ENCODE assay signal across 19 mouse cellular contexts in genomic region chr4:108388741-108389140, GRCm38 (mm10). TPM values are rescaled to one million over a fixed set of nuclear protein-coding genes. Genes with fewer than 3 reads are reported as not detected.
DNase-seq lines count a peak whose midpoint lies in the region; ATAC-seq lines count a peak whose summit lies in the region.
"Had no signal": no experiment of that assay in that cellular context is flagged by ENCODE, and none has a peak within 500 bp of the region (broad histone marks: within the 10 kb centered on the region; RNA-seq: fewer than 3 reads in every experiment).

No protein-coding gene starts in this region.

- H3K4me3 ChIP-seq in forebrain, embryonic 10.5 days, result no peak overlapping the region
- no peak overlapping the region for H3K4me3 ChIP-seq in forebrain, embryonic 11.5 days (ENCODE audit: low read depth, low read length)
- no peak overlapping the region for H3K4me3 ChIP-seq in heart, embryonic 15.5 days
- no peak overlapping the region for H3K4me3 ChIP-seq in midbrain, embryonic 14.5 days (replicated peaks; ENCODE audit: low read depth, low read length)
- no peak overlapping the region for H3K4me3 ChIP-seq in midbrain, embryonic 11.5 days (ENCODE audit: low read depth, low read length)
- H3K4me3 ChIP-seq in neural tube, embryonic 15.5 days (replicated peaks), result no peak overlapping the region

- WGBS in forebrain, embryonic 10.5 days, result 79% methylated on average over 3 of the region's 3 CpGs
- 68% methylated on average over 3 of the region's 3 CpGs for WGBS in forebrain, embryonic 11.5 days
- WGBS in heart, embryonic 15.5 days, result 86% methylated on average over 3 of the region's 3 CpGs
- 41% methylated on average over 3 of the region's 3 CpGs for WGBS in midbrain, embryonic 14.5 days
- WGBS in midbrain, embryonic 11.5 days, result 77% methylated on average over 3 of the region's 3 CpGs
- WGBS in neural tube, embryonic 15.5 days, result 46% methylated on average over 3 of the region's 3 CpGs

- H3K9me3 ChIP-seq in forebrain, embryonic 10.5 days, result no peaks in the 10 kb centered on the region
- H3K9me3 ChIP-seq in forebrain, embryonic 11.5 days (ENCODE audit: control insufficient read depth, low read length), result no peaks in the 10 kb centered on the region
- H3K9me3 ChIP-seq in heart, embryonic 15.5 days (replicated peaks), result no peaks in the 10 kb centered on the region
- no peaks in the 10 kb centered on the region for H3K9me3 ChIP-seq in midbrain, embryonic 14.5 days (ENCODE audit: control insufficient read depth, low read length)
- no peaks in the 10 kb centered on the region for H3K9me3 ChIP-seq in midbrain, embryonic 11.5 days (ENCODE audit: control insufficient read depth, low read length)
- H3K9me3 ChIP-seq in neural tube, embryonic 15.5 days (replicated peaks), result no peaks in the 10 kb centered on the region
- H3K9me3 ChIP-seq: forebrain, embryonic 12.5 days; midbrain, embryonic 10.5 days had no signal

- no peak overlapping the region for H3K4me2 ChIP-seq in forebrain, embryonic 11.5 days (ENCODE audit: low read depth, low read length, severe bottlenecking)
- no peak overlapping the region for H3K4me2 ChIP-seq in heart, embryonic 15.5 days
- H3K4me2 ChIP-seq in midbrain, embryonic 14.5 days (ENCODE audit: low read length), result no peak overlapping the region
- H3K4me2 ChIP-seq in midbrain, embryonic 11.5 days, result no peak overlapping the region
- H3K4me2 ChIP-seq in neural tube, embryonic 15.5 days, result no peak overlapping the region

- H3K27me3 ChIP-seq in forebrain, embryonic 10.5 days (ENCODE audit: poor library complexity, severe bottlenecking), result peaks cover 32% of the 10 kb centered on the region
- H3K27me3 ChIP-seq in forebrain, embryonic 11.5 days (ENCODE audit: control insufficient read depth, insufficient read depth, low read length), result peaks cover 3% of the 10 kb centered on the region
- H3K27me3 ChIP-seq in heart, embryonic 15.5 days, result peaks cover 5% of the 10 kb centered on the region
- H3K27me3 ChIP-seq in midbrain, embryonic 14.5 days (ENCODE audit: control insufficient read depth, insufficient read depth, low read length), result peaks cover 6% of the 10 kb centered on the region; the same call in 1 of the 2 replicates
- H3K27me3 ChIP-seq in midbrain, embryonic 11.5 days (ENCODE audit: control insufficient read depth, insufficient read depth, low read length), result peaks cover 8% of the 10 kb centered on the region
- H3K27me3 ChIP-seq in neural tube, embryonic 15.5 days (replicated peaks), result peaks cover 11% of the 10 kb centered on the region

- no peak overlapping the region for H3K9ac ChIP-seq in forebrain, embryonic 11.5 days (ENCODE audit: low read length)
- H3K9ac ChIP-seq in heart, embryonic 15.5 days, result no peak overlapping the region
- H3K9ac ChIP-seq in midbrain, embryonic 14.5 days (replicated peaks; ENCODE audit: low read length), result no peak overlapping the region
- no peak overlapping the region for H3K9ac ChIP-seq in midbrain, embryonic 11.5 days (ENCODE audit: low read length)
- no peak overlapping the region for H3K9ac ChIP-seq in neural tube, embryonic 15.5 days (replicated peaks)

- H3K4me1 ChIP-seq in forebrain, embryonic 10.5 days, result peaks cover 32% of the 10 kb centered on the region
- 0 out of 2 replicates have a peak, but pooled peaks cover 7% of the 10 kb centered on the region for H3K4me1 ChIP-seq in forebrain, embryonic 11.5 days (replicated peaks; ENCODE audit: control insufficient read depth, insufficient read depth, low read length)
- H3K4me1 ChIP-seq in heart, embryonic 15.5 days (replicated peaks), result peaks cover 18% of the 10 kb centered on the region
- peaks cover 18% of the 10 kb centered on the region for H3K4me1 ChIP-seq in midbrain, embryonic 14.5 days (ENCODE audit: control insufficient read depth, insufficient read depth, low read length)
- peaks cover 9% of the 10 kb centered on the region; the same call in 1 of the 2 replicates for H3K4me1 ChIP-seq in midbrain, embryonic 11.5 days (ENCODE audit: control insufficient read depth, insufficient read depth, low read length)
- H3K4me1 ChIP-seq in neural tube, embryonic 15.5 days, result peaks cover 16% of the 10 kb centered on the region

- H3K27ac ChIP-seq in forebrain, embryonic 10.5 days, result 0 out of 2 replicates have a peak overlapping the region, but pooled peaks have one; percentile 89
- no peak overlapping the region for H3K27ac ChIP-seq in forebrain, embryonic 11.5 days (ENCODE audit: low read depth, low read length)
- H3K27ac ChIP-seq in heart, embryonic 15.5 days, result peak overlapping the region; percentile 92
- H3K27ac ChIP-seq in midbrain, embryonic 14.5 days (replicated peaks; ENCODE audit: low read depth, low read length), result no peak overlapping the region
- no peak overlapping the region for H3K27ac ChIP-seq in midbrain, embryonic 11.5 days (ENCODE audit: low read depth, low read length)
- no peak overlapping the region for H3K27ac ChIP-seq in neural tube, embryonic 15.5 days (replicated peaks)

- DNase-seq in forebrain, embryonic 10.5 days (ENCODE audit: extremely low spot score, low spot score), result no peak
- no peak for DNase-seq in forebrain, embryonic 11.5 days (ENCODE audit: low spot score)
- DNase-seq in heart, adult 9 months (ENCODE audit: low spot score in 2 of 2), result no peak
- peak; percentile 30 for DNase-seq in midbrain, embryonic 14.5 days
- DNase-seq in midbrain, embryonic 11.5 days (ENCODE audit: low spot score, missing footprints), result no peak
- peak; percentile 54 for DNase-seq in retina, postnatal 1 day
- DNase-seq: adrenal gland, postnatal 14 days; cerebellum, adult 8-10 months; gastrocnemius, postnatal 10 days; heart, postnatal 4 days; kidney, postnatal 36 days; layer of hippocampus, postnatal 36 days; thymus, postnatal 14 days had no signal

- ATAC-seq in forebrain, embryonic 11.5 days (replicated peaks; ENCODE audit: low FRiP score), result no peak
- ATAC-seq in heart, embryonic 15.5 days (replicated peaks; ENCODE audit: insufficient number of reproducible peaks, insufficient read depth, low FRiP score, low read depth), result no peak
- ATAC-seq in midbrain, embryonic 14.5 days (ENCODE audit: low FRiP score, low TSS enrichment), result no peak
- no peak for ATAC-seq in midbrain, embryonic 11.5 days (ENCODE audit: low FRiP score)
- no peak for ATAC-seq in neural tube, embryonic 15.5 days (ENCODE audit: low FRiP score)
- ATAC-seq: intestine, postnatal 0 days had no signal

- H3K36me3 ChIP-seq in forebrain, embryonic 10.5 days (replicated peaks), result no peaks in the 10 kb centered on the region
- no peaks in the 10 kb centered on the region for H3K36me3 ChIP-seq in forebrain, embryonic 11.5 days (ENCODE audit: control insufficient read depth, insufficient read depth, low read length)
- no peaks in the 10 kb centered on the region for H3K36me3 ChIP-seq in heart, embryonic 15.5 days
- no peaks in the 10 kb centered on the region for H3K36me3 ChIP-seq in midbrain, embryonic 14.5 days (ENCODE audit: control insufficient read depth, insufficient read depth, low read length)
- no peaks in the 10 kb centered on the region for H3K36me3 ChIP-seq in midbrain, embryonic 11.5 days (ENCODE audit: control insufficient read depth, insufficient read depth, low read length)
- H3K36me3 ChIP-seq in neural tube, embryonic 15.5 days, result no peaks in the 10 kb centered on the region
- H3K36me3 ChIP-seq: forebrain, embryonic 12.5 days; midbrain, embryonic 10.5 days had no signal

RNA-seq across cellular contexts. Expression of gene Shisal2a, which starts 5.6 kb away (rescaled TPM):
- polyA plus RNA-seq in forebrain, embryonic 10.5 days (2016; fragmentation: Nextera tagmentation; extraction: Ambion mirVana), result 1.7 and 1.8 TPM in 2 replicates
- polyA plus RNA-seq in forebrain, embryonic 11.5 days (2014; fragmentation: Nextera tagmentation; extraction: Ambion mirVana), result 1.7 and 3.0 TPM in 2 replicates
- polyA plus RNA-seq in heart, embryonic 15.5 days (2015; fragmentation: Nextera tagmentation; extraction: Ambion mirVana), result 1.2 and 1.3 TPM in 2 replicates
- polyA plus RNA-seq in midbrain, embryonic 14.5 days (2014; fragmentation: Nextera tagmentation; extraction: Ambion mirVana), result 4.9 and 6.6 TPM in 2 replicates
- 1.6 and 2.4 TPM in 2 replicates for polyA plus RNA-seq in midbrain, embryonic 11.5 days (2014; fragmentation: Nextera tagmentation; extraction: Ambion mirVana)
- 4.0 and 6.3 TPM in 2 replicates for polyA plus RNA-seq in neural tube, embryonic 15.5 days (2015; fragmentation: Nextera tagmentation; extraction: Ambion mirVana)
- polyA plus RNA-seq: liver, adult 2 months had no signal

RNA-seq across cellular contexts. Expression of gene Gpx7, which starts 18.0 kb away (rescaled TPM):
- 30.5 and 34.8 TPM in 2 replicates for polyA plus RNA-seq in forebrain, embryonic 10.5 days (2016; fragmentation: Nextera tagmentation; extraction: Ambion mirVana)
- polyA plus RNA-seq in forebrain, embryonic 11.5 days (2014; fragmentation: Nextera tagmentation; extraction: Ambion mirVana), result 38.7 and 39.3 TPM in 2 replicates
- polyA plus RNA-seq in heart, embryonic 15.5 days (2015; fragmentation: Nextera tagmentation; extraction: Ambion mirVana), result 60.4 and 60.6 TPM in 2 replicates
- 16.2 and 23.9 TPM in 2 replicates for polyA plus RNA-seq in midbrain, embryonic 14.5 days (2014; fragmentation: Nextera tagmentation; extraction: Ambion mirVana)
- 50.8 and 52.4 TPM in 2 replicates for polyA plus RNA-seq in midbrain, embryonic 11.5 days (2014; fragmentation: Nextera tagmentation; extraction: Ambion mirVana)
- 36.9 and 37.9 TPM in 2 replicates for polyA plus RNA-seq in neural tube, embryonic 15.5 days (2015; fragmentation: Nextera tagmentation; extraction: Ambion mirVana)

Comparison
In these comparisons a context has a peak if more than half of its experiments do, and no peak if none do; other contexts are left out.
1. DNase-seq: peak in midbrain, embryonic 14.5 days (single experiment) and retina, postnatal 1 day (single experiment); none in forebrain, embryonic 10.5 days (single experiment), forebrain, embryonic 11.5 days (single experiment), heart, adult 9 months (0 of 2) and midbrain, embryonic 11.5 days (single experiment).
2. H3K27ac ChIP-seq: peak in forebrain, embryonic 10.5 days (single experiment) and heart, embryonic 15.5 days (single experiment); none in forebrain, embryonic 11.5 days (single experiment), midbrain, embryonic 14.5 days (single experiment), midbrain, embryonic 11.5 days (single experiment) and neural tube, embryonic 15.5 days (single experiment).